Mouse (Mus musculus) embryo, embryonic 10 days (tissue): Measurements from ENCODE around the gene Prkar2b.
"Not testable (repeated sequence)": the region's sequence is repeated elsewhere in the genome, so short reads cannot be mapped to it uniquely, and the experiment has no call there.

Experiments used
- DNase-seq: peaks from one replicate; pipeline ENCODE4 v3.0.0-alpha.2; 2015; ENCODE audit warnings: low spot score

The Prkar2b gene

GRCm38 (mm10) chr12:32059707-32060106, 1.4 kb downstream of the Prkar2b start:
- DNase-seq = peak; percentile 14

GRCm38 (mm10) chr12:32059135-32059534, 2.0 kb downstream of the Prkar2b start:
- no peak for DNase-seq

GRCm38 (mm10) chr12:32057461-32058199, 3.5 kb downstream of the Prkar2b start:
- DNase-seq = no peak

DNA sequence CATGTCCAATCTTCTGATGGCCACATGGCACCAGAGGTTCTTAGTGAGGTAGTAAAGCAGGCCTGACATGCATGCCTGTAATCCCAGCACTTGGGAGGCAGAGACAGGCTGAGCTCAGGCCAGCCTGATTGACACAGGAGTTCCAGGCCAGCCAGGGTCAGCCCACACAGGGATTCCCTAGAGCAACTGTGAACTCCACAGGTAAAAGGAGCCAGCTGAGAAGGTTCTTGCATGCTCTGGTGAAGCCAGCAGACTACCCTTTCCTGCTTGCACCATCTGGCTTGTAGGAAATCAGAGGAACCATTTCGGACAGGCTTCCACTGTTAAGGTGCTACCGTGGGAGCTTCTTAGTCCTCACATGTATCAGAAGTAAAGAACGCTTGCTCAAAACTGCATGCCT, 5.3 kb downstream of the Prkar2b start:
- no peak for DNase-seq

GRCm38 (mm10) chr12:32054476-32055166, 6.5 kb downstream of the Prkar2b start:
- DNase-seq = no peak

DNA sequence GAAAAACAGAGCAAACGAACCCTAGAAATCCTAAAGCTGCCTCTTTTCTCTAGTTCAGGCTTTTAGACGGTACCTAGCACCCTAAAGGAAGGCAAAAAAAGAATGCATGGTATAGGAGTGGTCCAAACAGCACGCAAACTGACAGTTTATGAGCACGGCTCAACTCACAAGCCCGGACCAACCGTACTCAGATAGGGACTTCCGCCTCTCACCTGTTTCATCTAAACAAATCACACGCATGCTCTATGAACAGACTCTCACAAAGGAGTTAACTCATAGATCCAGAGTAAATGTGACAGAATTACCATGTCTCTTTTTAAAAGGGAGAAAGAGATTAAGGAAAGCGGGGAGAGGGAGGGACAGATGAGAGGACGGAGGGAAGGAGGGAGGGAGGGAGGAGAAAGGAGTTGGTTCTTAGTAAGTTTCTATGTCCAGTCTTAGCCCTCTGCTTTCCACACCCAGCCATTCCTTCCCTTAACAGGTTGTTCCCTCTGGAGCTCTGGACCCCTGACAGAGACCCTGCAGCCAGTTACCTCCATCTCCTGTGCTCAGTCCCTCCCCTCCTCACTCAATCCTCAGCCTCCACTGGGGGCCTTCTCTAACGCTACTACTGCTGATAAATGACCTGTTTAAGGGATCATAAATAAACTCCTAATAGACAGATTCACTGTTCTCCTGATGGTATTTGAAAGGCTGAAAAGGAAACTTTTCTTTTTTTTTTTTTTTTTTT, 7.3 kb downstream of the Prkar2b start:
- DNase-seq = no peak

- no peak for DNase-seq
Measured at GRCm38 (mm10) chr12:32052882-32053281, 8.2 kb downstream of the Prkar2b start.

DNA sequence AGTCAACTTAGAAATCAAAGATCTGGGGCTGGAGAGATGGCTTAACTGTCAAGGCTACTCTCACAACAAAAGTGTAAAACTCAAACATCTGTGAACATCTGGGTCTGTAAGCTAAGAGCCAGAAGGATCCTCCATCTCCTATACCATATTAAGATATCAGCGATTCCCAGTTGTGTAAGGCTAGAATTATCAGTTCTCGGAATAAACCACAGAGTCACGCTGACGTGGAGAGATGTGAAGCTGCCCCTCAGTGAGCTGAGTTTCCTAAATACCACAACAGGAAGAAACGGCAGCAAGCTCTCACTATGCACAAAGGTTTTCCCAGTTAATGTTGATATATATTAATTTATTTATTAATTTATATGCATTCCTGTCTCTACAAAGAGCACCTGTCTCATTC, 10.9 kb downstream of the Prkar2b start:
- no peak for DNase-seq

DNA sequence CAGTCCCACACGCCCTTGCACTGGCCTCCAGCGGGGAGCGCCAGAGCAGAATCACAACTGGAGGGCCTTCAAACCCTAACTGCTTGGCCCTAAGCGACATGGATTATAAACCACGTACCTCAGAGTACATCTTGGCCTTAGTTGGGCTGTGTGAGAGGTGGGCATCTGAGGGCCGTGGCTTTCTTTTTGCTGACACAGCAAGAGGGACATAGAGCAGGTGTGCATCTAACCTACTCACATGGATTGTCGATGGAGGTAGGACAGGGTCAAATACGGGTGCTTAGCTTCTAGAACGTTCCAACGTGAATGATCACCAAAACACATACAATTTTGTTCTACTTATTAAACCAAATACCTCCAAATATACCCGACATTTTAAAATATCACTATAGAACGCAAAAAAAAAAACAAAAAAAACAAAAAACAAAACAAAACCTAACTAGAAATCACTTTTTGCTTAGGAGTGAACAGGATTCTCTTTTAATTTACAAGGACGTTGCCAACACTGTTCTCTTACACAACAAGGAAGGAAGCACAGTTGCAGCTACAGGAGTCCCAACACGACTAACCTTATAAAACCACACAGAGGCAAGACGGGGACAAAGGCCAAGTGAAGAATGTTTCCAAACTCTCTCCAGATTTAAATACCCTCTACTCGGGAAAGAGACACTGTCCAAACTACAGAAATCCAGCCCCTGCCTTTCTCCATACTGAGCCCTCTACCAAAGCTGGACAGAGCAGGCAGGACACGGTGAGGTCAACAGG, 15.3 kb downstream of the Prkar2b start:
- DNase-seq = no peak

- DNase-seq = peak; percentile 80
Measured at GRCm38 (mm10) chr12:32044487-32045134, 16.5 kb downstream of the Prkar2b start.

- DNase-seq = no peak
Measured at GRCm38 (mm10) chr12:32033536-32033935, 27.6 kb downstream of the Prkar2b start.

GRCm38 (mm10) chr12:32032917-32033316, 28.2 kb downstream of the Prkar2b start:
- no peak for DNase-seq

- DNase-seq = peak; percentile 20
Measured at GRCm38 (mm10) chr12:32018376-32018750, 42.7 kb downstream of the Prkar2b start.

GRCm38 (mm10) chr12:32017636-32018375, 43.3 kb downstream of the Prkar2b start:
- DNase-seq = no peak

DNA sequence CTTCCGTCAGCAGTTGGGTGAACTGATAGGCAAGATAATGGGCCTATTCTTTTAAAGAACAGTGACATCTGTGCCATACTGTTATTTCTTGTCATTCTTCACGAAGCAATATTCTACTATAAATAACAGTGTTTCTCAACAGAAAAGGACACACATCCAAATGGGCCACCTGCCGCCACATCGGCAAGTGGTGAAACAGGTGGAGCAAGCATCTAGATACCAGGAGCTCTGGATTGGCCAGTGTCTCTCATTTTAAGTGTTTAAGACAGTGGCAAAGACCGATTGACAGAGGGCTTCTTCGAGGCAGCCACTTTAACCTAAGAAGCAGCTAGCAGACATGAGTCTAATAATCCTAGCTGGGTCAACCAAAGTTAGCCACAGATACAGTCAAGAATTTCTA, 44.6 kb downstream of the Prkar2b start:
- DNase-seq = no peak

GRCm38 (mm10) chr12:32015268-32015769, 45.8 kb downstream of the Prkar2b start:
- DNase-seq = peak; percentile 15

DNA sequence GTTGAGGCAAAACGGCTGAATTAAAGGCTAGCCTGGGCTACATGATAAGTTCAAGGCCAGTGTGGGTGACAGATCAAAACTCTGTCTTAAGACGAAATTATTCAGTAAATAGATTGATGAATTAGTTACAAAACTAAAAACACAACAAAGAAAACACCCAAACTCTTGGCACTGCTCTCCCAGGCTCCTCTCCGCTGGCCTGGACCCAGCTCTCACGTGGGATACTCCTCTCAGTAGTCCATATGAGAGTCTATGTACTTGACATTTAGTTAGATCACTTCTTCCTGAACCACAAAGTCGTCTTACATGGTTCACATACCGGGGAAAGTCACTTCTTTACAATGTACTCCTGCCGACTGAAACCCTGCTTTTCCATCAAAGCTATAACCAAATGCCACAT, 46.3 kb downstream of the Prkar2b start:
- no peak for DNase-seq

DNA sequence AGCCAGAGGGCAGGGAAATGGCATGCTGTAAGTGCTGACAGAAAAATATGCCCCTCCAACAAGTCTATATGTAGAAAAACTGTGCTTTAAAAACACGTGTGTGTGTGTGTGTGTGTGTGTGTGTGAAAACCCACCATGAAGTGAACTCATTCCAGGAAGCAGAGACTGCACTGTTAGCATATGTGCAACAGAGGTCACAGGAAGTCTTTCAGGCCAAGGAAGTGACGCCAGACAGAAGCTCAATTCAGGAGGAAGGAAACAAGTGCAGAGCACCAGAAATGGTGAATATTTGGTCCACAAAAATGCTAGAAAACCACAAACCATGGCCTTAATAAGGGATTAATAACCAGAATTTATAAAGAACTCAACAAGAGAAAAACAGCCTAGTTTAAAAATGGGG, 48.9 kb downstream of the Prkar2b start:
- no peak for DNase-seq

DNA sequence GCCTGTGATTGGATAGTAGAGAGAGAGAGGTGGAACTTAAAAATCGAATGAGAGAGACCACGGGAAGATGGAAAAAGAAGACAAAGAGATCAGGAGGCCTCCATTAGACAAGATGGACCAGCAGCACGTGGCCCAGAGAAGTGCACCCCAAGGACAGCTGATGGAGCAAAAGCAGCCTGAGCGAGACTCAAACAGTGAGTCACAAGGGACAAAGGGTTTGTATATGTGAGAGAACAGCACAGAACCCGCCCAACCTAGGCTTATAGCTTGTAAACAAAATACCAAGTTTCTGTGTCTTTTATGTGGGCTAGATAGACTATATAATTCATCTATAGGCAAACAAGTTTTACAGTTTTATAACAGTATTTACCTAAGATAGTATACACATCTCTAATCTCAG, 50.0 kb downstream of the Prkar2b start:
- DNase-seq = no peak

GRCm38 (mm10) chr12:32009985-32010369, 51.1 kb downstream of the Prkar2b start:
- not testable (repeated sequence) for DNase-seq
